Mouse (Mus musculus): ENCODE results near the gene Mrpl12.

GRCm38 (mm10) chr11:120464365-120464764 is 20.0 kb upstream of the Mrpl12 start:
- TF ChIP-seq CTCF (IDR thresholded peaks at IDR 0.05; ENCODE audit: low read depth): no peak
- TF ChIP-seq EP300 (IDR thresholded peaks at IDR 0.05; ENCODE audit: low read depth): no peak
